Mouse (Mus musculus) adrenal gland, postnatal 4 days (tissue): ENCODE results near the gene Slain1. TPM values are rescaled to one million over a fixed set of nuclear protein-coding genes. Genes with fewer than 3 reads are reported as not detected.
"Not testable (repeated sequence)": the region's sequence is repeated elsewhere in the genome, so short reads cannot be mapped to it uniquely, and the experiment has no call there.

Experiments
- DNase-seq, 2 experiments: peaks; one replicate each; pipeline ENCODE4 v3.0.0; 2021 to 2022; ENCODE audit warnings: low spot score in 2 of 2, mixed read lengths in 2 of 2
- microRNA-seq: library from miRNA; unstranded; fragments of <30 nt; microRNA quantifications from one replicate; pipeline ENCODE4 v1.2.0, GENCODE M21; 2021
- total RNA-seq, 2 experiments: library from RNA; stranded (reverse); gene quantifications; 2 replicates each; pipeline ENCODE4 v1.2.3; 2021

Slain1 gene
- total RNA-seq, 2 experiments from 2014 or later = 2.8 to 4.1 TPM

- DNase-seq = no peak
Observed at GRCm38 (mm10) chr14:103720163-103720562, 70.1 kb downstream of the Slain1 start.

DNA sequence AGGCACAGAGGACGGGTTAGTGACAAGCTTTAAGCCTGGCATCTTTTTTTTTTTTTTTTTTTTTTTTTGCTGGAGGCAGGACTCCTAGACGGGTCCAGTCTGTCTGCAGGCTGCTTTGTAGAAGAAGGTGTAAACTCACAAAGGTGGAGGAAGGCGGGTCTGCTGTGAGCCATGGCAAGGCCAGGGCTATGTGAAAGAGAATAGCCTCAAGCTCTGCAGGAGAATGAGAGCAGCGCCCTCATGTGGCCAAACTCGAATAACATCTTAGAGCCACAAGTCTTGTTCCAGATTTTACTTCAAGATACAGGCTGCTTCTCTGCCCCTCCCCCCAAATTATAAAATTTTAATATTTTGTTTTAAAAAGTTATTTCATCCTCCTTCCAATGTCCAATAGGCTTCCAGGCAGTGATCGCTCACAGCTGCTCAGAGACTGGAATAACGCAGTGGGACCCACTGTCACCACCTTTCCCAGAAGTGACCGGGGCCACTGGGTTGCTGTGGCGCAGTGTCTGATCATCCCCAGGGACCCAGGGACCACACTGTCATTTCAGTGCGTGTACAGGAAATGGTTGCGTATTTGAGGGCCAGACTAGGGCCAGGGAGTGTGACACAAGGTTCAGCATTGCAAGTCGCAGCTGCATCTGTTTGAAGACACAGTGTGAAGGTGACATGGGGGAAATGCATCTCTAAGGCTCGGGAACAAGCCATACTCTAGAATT is 70.8 kb downstream of the Slain1 start:
- no peak for DNase-seq

- no peak for DNase-seq
Observed at GRCm38 (mm10) chr14:103723314-103723713, 73.3 kb downstream of the Slain1 start.

GRCm38 (mm10) chr14:103723841-103724240 is 73.8 kb downstream of the Slain1 start:
- DNase-seq = no peak

DNA sequence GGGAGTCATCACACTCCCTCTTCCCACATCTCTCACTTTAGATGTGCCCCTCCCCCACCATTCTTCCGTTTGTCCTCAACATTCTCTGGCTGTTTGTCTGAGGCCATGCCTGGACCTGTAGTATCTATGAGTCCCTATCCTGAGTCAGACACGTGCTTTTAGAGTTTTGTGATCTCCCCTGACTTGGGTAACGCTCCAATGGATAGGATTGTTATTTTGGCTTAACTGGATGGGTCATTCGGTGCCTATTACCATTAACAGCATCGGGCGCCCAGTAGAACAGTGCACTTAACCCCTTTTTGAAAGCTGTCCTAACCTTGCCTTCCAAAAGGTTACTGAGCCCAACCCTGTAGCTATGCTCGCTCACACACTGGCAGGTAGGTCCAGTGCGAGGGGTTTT is 78.5 kb downstream of the Slain1 start:
- no peak for DNase-seq

GRCm38 (mm10) chr14:103728951-103729725 is 79.1 kb downstream of the Slain1 start:
- no peak for DNase-seq

- no peak for DNase-seq
Observed at GRCm38 (mm10) chr14:103729760-103730367, 79.8 kb downstream of the Slain1 start.

DNA sequence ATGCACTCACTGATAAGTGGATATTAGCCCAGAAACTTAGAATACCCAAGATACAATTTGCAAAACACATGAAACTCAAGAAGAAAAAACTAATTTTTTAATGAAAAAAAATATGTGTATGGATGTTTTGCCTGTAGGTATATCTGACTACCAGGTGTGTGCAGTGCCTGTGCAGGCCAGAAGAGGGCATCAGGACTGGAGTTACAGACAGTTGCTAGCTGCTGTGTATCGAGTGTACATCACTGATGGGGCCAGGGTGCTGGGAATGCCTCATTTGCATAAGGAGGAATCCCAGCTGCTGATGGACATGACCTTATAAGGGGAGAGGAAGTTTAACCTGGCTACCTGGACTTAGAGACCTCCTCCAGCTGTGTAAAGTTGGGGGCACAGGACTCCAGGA is 82.6 kb downstream of the Slain1 start:
- no peak for DNase-seq

- no peak for DNase-seq
Observed at GRCm38 (mm10) chr14:103741216-103741615, 91.2 kb downstream of the Slain1 start.

GRCm38 (mm10) chr14:103742150-103742549 is 92.1 kb downstream of the Slain1 start:
- DNase-seq = no peak

GRCm38 (mm10) chr14:103747345-103747744 is 97.3 kb downstream of the Slain1 start:
- no peak for DNase-seq

GRCm38 (mm10) chr14:103750638-103751037 is 100.6 kb downstream of the Slain1 start:
- DNase-seq = not testable (repeated sequence)

DNA sequence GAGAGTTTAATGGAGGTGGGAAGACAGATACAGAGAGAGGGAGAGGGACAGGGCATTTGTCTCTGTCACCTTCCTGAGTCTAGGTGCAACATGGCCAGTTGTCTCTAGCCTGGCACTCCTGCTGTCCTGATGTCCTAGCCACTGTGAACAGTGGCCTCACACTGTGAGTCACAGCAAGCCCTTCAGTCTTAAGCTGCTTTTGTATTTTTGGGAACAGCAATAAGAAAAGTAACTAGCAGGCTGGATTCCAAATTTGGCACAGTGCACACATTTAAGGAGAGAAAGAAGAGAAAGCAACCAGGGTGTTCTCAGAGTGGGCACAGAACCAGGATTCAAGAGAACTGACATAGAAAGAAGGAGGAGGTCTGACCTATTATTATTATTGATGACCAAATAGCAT is 101.4 kb downstream of the Slain1 start:
- no peak for DNase-seq

DNA sequence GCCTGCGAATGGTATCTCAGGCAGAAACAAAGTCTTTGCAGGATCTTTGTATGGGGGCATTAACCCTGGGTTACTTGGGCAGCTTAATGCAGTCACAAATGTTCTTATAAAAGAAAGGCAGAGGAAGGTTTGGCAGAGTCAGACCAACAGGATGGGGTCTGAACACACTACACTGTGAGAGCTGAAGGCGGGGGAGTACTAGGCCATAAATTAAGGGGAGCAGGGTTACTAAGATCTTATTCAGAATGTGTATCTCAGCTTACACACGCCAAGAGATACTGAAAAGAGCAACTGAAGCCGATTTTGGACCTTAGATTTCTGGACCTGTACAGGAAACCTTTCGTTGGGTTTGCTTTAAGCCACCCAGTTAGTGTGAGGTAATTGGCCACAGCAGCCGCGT is 102.7 kb downstream of the Slain1 start:
- DNase-seq = no peak

GRCm38 (mm10) chr14:103754041-103754440 is 104.0 kb downstream of the Slain1 start:
- no peak for DNase-seq

DNA sequence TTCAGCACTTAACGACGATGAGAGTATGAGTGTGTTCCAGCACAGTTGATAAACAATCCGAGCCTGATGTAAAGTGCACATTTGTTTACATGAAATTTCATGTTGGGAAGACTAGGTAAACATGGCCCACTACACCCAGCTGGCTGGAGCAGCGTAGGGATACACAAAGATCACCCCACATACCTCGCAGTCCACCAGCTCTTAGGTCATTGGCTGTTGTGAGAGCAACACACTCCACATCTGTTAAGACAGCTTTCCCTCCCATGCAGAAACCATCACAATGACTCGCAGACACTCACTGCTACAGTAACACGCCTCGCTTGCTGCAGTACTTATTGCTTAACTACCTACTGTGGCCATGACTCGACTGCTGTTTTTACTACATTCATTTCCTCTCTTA is 104.4 kb downstream of the Slain1 start:
- DNase-seq = no peak

Small RNAs within 50 kb of the gene (microRNA-seq; reads per million reads assigned to microRNA genes)
- gene Gm22877 = not detected

Other genes starting within 250 kb of the Slain1 start
- under 1 TPM; 0.17 to 0.50 TPM for gene Scel, start 136.9 kb upstream of the Slain1 start, total RNA-seq
- gene Ednrb, start 194.2 kb downstream of the Slain1 start, total RNA-seq = 10 to 100 TPM; 70.9 to 72.0 TPM